Mouse (Mus musculus) naive thymus-derived CD4-positive, alpha-beta T cell, adult 2 months (primary cell): ENCODE data around the gene Tm6sf1.
"Not testable (repeated sequence)": the region's sequence is repeated elsewhere in the genome, so short reads cannot be mapped to it uniquely, and the experiment has no call there.

ENCODE experiments used
- DNase-seq: peaks from one replicate; pipeline ENCODE4 v3.0.0-alpha.2; 2011; ENCODE audit warnings: low read depth

Gene Tm6sf1

DNA sequence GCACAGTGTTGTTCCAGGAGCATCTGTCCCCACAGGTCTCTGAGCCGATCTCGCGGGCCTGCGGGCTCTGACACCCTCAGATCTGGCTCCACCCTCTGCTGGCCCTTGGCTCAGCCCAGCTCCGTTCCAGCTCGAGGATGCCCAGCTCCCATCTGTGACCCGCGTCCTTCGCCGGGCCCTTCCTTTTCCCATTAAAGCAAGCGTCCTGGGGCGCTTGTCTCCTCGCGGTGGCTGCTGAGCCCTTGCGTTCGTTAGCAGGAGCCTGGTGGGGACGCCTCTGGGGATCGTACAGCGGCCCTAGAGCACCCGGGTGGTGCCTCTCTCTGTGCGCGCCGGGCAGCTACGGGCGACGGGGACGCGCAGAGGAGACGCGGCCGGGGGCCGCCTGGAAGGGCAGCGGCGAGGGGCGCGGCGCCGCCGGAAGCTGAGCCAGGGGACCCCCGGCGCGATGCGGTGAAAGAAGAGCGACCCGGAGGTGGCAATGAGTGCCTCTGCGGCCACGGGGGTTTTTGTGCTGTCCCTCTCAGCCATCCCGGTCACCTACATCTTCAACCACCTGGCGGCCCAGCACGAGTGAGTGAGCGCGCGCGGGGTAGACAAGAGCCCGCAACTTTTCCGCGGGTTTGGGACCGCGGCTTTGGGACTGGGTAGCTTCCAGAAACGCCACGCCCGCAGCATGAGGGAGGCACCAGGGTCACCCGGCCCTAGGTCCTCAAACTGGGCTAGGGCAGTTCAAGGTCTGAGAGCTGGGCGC lies at the start of gene Tm6sf1:
Gene Tm6sf1 (plus strand): TSS at position 34 of the 754 bp plus-strand sequence.
- peak; percentile 57 for DNase-seq

DNA sequence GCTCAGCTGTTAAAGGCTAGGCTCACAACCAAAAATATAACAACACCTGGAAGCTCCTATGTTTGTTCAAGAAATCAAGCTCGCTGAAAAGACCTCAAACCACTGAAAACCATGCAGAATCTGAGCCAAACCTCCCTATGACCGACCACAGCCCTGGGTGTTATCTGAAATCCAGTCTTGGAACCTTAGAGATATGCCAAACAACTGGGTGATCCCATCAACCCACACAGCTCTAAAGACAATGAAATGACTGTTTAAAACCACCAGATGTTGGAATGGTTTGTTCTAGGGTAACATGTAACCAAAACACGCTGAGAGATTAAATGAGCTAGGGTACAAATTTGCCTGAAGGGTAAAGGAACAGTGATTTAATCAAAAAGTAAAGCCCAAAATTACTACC lies 33.9 kb upstream of the Tm6sf1 start:
- DNase-seq: no peak

- DNase-seq: no peak
These were observed 33.4 kb upstream of the Tm6sf1 start for GRCm38 (mm10) chr7:81825381-81825780.

DNA sequence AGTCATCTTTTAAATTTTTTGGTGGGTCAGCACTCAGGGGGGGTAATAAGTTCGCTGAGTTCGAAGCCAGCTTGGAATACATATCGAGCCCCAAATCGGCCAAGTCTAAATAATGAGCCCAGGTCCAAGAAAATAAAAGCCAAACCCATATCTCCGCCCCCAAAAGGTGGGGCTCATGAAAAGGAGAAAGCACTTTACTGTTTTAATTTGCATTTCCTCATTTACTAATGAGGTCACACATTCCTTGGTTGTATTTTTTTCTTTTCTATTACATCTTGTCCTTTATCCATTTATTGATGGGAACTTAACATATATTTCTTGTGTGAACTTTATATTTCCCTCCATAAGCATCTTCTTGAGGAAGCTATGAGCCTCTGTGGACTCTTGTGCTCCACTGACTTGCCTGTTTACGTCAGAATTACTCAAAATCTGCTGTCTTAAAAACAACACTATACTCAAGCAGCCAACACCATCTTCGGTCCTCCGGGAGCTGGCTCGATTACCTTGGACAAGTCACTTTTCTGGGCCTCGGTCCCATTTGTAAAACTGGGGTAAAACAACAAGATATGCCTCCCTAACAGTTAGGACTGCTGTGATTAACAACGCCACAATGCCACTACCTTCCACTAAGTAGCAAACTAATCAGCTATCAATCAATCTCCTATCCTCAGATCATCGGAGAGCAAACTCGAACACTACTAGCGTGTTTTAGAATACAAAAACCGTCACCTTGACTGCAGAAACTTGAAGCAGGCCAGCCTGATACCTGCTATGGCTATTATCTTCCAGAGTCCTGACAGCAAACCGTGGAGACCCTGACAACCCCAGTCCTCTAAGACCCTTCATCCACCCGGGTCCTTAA lies 30.8 kb upstream of the Tm6sf1 start:
- DNase-seq: peak; percentile 42

GRCm38 (mm10) chr7:81828681-81829378 lies 30.0 kb upstream of the Tm6sf1 start:
- peak; percentile 60 for DNase-seq

GRCm38 (mm10) chr7:81829379-81829894 lies 29.4 kb upstream of the Tm6sf1 start, which contains the start of gene Btbd1:
Gene Btbd1, minus strand, starts transcription at chr7:81829431.
- peak; percentile 84 for DNase-seq

- DNase-seq: no peak
These were observed 24.0 kb upstream of the Tm6sf1 start for GRCm38 (mm10) chr7:81834847-81835246.

GRCm38 (mm10) chr7:81835430-81835829 lies 23.4 kb upstream of the Tm6sf1 start:
- DNase-seq: no peak

- not testable (repeated sequence) for DNase-seq
These were observed 21.0 kb upstream of the Tm6sf1 start for GRCm38 (mm10) chr7:81837771-81838170.

DNA sequence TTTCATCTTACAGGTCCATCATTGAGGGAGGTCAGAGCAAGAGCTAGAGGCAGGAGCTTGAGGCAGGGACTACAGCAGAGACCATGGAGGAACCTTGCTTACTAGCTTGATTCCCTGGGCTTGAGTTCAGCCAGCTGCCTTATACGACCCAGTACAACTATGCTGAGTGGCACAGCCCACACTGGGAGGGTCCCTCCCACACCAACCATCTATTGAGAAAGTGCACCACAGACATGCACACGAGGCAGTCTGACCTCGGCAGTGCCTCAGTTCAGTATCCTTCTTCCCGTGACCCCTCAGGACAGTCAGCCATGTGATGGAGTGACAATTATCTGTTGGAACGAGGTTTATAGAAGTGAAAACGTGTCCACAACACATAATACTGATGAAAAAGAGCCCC lies 19.1 kb upstream of the Tm6sf1 start:
- no peak for DNase-seq

GRCm38 (mm10) chr7:81840661-81841181 lies 18.1 kb upstream of the Tm6sf1 start:
- no peak for DNase-seq

- no peak for DNase-seq
These were observed 17.4 kb upstream of the Tm6sf1 start for GRCm38 (mm10) chr7:81841439-81841838.

DNA sequence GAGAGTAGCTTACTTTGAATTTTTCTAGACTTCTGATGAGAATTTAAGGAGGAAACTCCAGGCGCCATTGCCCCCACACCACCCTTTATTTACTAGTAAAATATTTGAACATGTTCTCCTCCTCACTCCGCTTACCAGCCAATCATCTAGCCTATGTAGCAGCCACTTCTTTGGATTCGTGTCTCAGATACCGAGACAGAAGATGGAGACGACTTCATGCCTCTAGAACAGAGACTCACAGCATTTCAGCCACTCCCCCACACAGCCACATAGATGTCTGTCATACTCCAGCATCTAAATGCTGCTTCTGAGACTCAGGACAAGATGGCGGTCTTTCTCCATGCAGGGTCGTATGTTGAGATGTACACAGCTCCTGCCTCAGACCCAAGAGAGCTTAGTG lies 16.7 kb upstream of the Tm6sf1 start:
- DNase-seq: no peak

DNA sequence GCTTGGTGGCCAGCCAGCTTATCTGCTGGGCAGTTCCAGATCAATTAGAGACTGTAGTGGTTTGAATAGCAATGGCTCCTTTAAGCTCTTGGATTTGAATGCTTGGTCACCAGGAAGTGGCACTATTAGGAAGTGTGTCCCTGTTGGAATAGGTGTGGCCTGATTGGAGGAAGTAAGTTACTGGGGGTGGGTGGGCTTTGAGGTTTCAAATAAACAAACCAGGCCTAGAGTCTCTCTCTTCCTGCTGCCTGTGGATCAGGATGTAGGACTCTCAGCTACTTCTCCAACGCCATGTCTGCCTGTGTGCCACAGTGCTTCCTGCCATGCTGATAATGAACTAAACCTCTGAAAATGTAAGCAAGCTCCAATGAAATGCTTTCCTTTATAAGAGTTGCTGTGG lies 15.8 kb upstream of the Tm6sf1 start:
- DNase-seq: no peak

DNA sequence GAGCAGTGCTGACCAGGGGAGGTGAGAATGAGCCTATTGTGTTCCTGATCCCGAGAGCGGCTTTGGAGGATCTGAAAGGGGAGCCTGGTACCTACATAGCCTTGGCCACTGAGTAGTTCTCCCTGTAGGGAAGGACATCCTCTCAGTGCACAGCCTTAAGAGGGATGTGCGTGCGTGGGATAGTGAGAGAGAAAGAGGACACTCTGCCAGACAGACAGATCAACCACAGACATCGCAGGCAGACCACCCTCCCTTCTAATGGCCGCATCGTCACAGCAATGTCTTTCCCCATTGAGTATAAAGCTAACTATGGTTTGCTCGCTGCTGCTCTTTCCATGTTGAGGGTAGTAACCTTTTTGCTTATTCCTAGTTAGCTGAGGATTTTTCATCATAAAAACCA lies 14.9 kb upstream of the Tm6sf1 start:
- no peak for DNase-seq

- DNase-seq: no peak
These were observed 14.0 kb upstream of the Tm6sf1 start for GRCm38 (mm10) chr7:81844801-81845200.

- no peak for DNase-seq
These were observed 13.5 kb upstream of the Tm6sf1 start for GRCm38 (mm10) chr7:81845313-81845712.

DNA sequence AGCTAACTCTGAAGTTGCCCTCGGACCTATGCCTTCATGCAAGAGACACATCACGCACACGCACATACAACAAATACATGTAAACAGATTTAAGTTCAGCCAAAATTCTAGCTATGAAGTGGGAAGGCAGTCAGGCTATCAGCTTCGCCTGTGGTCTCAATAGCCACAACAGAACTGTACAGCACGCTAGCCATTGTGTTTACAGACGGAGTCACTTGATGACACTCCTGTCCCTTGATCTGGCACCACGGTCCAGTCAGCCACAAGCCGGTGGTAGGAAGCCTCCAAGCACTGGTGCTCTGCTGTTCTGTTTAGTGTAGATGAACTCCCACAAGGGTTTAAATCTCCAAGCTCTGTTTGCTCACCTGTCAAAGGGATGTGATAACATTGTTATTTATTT lies 12.8 kb upstream of the Tm6sf1 start:
- no peak for DNase-seq

DNA sequence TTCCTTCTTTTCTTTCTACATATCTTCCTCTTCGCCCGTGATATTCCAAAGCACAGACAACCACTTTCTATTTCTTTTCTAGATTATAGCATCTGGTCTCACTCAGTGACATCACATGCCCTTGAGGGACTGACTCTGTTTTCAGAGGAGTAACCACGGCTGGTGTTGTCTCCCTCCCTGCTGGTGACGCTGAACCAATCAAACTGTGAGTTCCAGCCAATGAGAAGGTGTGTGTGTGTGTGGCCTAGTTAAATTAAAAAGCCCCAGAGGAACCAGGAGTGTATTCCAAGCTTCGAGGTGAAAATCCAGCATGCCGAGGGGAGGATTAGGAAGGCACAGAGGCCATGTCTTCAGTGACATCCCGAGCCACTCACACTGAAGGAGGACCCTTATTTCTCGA lies 11.8 kb upstream of the Tm6sf1 start:
- DNase-seq: no peak

DNA sequence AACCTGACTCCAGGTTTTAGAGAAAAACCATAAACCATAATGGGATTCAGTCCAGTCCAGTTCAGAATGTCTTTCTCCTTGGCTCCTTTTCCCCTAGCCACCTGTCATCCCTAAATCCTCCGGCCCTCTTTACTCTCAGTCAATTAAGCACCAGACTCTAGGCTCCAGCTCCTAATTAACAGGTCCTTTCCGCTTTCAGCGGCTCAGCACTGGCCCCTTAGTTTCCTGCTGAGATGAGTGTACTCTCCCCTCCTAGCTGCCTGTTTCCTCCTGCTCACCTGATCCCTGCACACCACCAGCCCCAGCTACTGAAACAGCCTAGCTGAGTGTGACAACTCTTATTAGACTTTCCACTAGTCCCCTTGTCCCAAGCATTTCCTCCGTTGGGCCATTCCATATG lies 11.0 kb upstream of the Tm6sf1 start:
- DNase-seq: no peak

DNA sequence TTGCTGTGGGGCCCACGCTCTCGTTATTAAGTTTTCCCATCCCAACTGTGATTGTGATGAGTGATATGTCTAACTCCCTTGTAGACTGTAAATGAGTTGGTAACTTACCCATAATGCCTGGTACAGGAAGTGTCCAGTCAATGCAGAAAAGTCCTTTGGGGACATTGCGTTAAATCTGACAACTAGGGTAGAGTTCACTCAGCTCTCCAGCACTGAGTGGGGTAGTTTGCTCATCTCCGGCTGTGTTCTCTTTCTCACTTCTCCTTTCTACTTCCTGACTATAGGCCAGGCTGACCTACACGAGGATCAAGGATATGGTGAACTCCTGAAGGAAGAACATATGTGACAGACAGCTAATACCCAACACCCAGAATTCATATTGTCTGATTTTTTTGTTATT lies 9.6 kb upstream of the Tm6sf1 start:
- no peak for DNase-seq

DNA sequence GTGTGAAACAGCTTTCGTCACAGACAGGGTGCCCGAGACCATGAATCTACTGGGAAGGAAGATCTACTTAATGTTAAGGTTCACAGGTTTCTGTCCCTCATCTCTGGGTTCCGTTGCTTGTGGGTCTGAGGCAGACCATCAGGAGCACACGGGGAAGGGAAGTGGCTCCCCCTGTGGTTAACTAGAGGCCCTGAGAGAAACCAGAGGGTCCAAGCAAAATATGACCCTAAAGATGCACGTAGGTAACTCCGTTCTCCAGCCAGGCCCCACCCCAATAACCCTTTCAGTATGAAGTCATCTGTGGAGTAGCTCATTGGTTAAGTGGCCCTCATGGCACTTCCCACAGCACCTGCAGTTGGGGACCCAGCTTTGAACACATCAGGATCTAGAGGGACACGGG lies 9.2 kb upstream of the Tm6sf1 start:
- no peak for DNase-seq
